ENCODE assay signal across 9 mouse cellular contexts in genomic region chr2:6871281-6872130, GRCm38 (mm10).
DNase-seq lines count a peak whose midpoint lies in the region; ATAC-seq and TF ChIP-seq lines count a peak whose summit lies in the region.
"Had no signal": no experiment of that assay in that cellular context is flagged by ENCODE, and none has a peak within 500 bp of the region (broad histone marks: within the 10 kb centered on the region; RNA-seq: fewer than 3 reads in every experiment).

No protein-coding gene starts in this region.

- peak overlapping the region; percentile 71 for H3K4me2 ChIP-seq in hindbrain, embryonic 14.5 days (replicated peaks)

- H3K27ac ChIP-seq in heart, adult 2 months: peak overlapping the region; percentile 46
- peak overlapping the region; percentile 94 for H3K27ac ChIP-seq in hindbrain, embryonic 14.5 days
- H3K27ac ChIP-seq: macrophage had no signal

- no peak for TF ChIP-seq CTCF in heart, adult 2 months (IDR thresholded peaks at IDR 0.05)

- no peak for TF ChIP-seq POLR2A in heart, adult 2 months (IDR thresholded peaks at IDR 0.05; ENCODE audit: insufficient read depth, low read depth, low read length)

- DNase-seq in heart, adult 2 months: no peak
- DNase-seq in heart, postnatal 4 days: no peak
- DNase-seq in CD4-positive, CD25-positive, alpha-beta regulatory T cell, adult 2 months (ENCODE audit: low read depth, low spot score): peak; percentile 3
- peak; percentile 66 to 69 for DNase-seq in cerebellum, postnatal 14 days
- DNase-seq in hindbrain, embryonic 14.5 days (ENCODE audit: low spot score): no peak
- peak; percentile 38 for DNase-seq in lung, postnatal 14 days
- DNase-seq in frontal cortex, adult 2 months (ENCODE audit: extremely low spot score in 1 of 2, low spot score in 1 of 2): no peak
- no peak for DNase-seq in layer of hippocampus, adult 8-10 months (ENCODE audit: low spot score in 2 of 2)

- H3K27me3 ChIP-seq in heart, adult 2 months (ENCODE audit: control insufficient read depth, insufficient read depth, low read length): 0 out of 2 replicates have a peak, but pooled peaks cover 2% of the 10 kb centered on the region
- no peaks in the 10 kb centered on the region for H3K27me3 ChIP-seq in hindbrain, embryonic 14.5 days (ENCODE audit: control insufficient read depth, insufficient read depth, low read length)

- intact Hi-C loops in heart, adult 2 months (cut with DNase I): loop anchor here (5.0 kb wide), 2 partner anchors 211 to 371 kb away; no protein-coding TSS in a partner anchor

- 0 out of 2 replicates have a peak, but pooled peaks cover 2% of the 10 kb centered on the region for H3K79me2 ChIP-seq in heart, adult 2 months (replicated peaks; ENCODE audit: control insufficient read depth, insufficient read depth, low read length)

- H3K9ac ChIP-seq in heart, adult 2 months (ENCODE audit: low read depth, low read length): peak overlapping the region; percentile 81
- H3K9ac ChIP-seq in hindbrain, embryonic 14.5 days: peak overlapping the region; percentile 98

- peak; percentile 42 for ATAC-seq in hindbrain, embryonic 14.5 days (ENCODE audit: low FRiP score)

- no peaks in the 10 kb centered on the region for H3K9me3 ChIP-seq in hindbrain, embryonic 14.5 days (ENCODE audit: control insufficient read depth, low read length)

- H3K36me3 ChIP-seq in heart, adult 2 months (ENCODE audit: control insufficient read depth, insufficient read depth, low read length): no peaks in the 10 kb centered on the region
- H3K36me3 ChIP-seq in hindbrain, embryonic 14.5 days (replicated peaks; ENCODE audit: control insufficient read depth, insufficient read depth): no peaks in the 10 kb centered on the region

- H3K4me3 ChIP-seq in heart, adult 2 months: peak overlapping the region; percentile 67
- H3K4me3 ChIP-seq in hindbrain, embryonic 14.5 days (replicated peaks; ENCODE audit: low read length): peak overlapping the region; percentile 79

- 8% methylated on average over 40 of the region's 40 CpGs for WGBS in heart, adult 2 months
- WGBS in hindbrain, embryonic 14.5 days: 1% methylated on average over 40 of the region's 40 CpGs

- no peaks in the 10 kb centered on the region for H3K4me1 ChIP-seq in heart, adult 2 months (ENCODE audit: control insufficient read depth, insufficient read depth, low read length)
- peaks cover 63% of the 10 kb centered on the region for H3K4me1 ChIP-seq in hindbrain, embryonic 14.5 days (replicated peaks; ENCODE audit: control insufficient read depth, insufficient read depth, low read length)

- TF ChIP-seq EP300 in heart, adult 2 months (IDR thresholded peaks at IDR 0.05; ENCODE audit: insufficient read depth, low read depth, low read length): no peak

Comparison
In these comparisons a context has a peak if more than half of its experiments do, and no peak if none do; other contexts are left out.
1. DNase-seq: peak in CD4-positive, CD25-positive, alpha-beta regulatory T cell, adult 2 months (single experiment), cerebellum, postnatal 14 days (2 of 2) and lung, postnatal 14 days (single experiment); none in heart, adult 2 months (0 of 2), heart, postnatal 4 days (single experiment), hindbrain, embryonic 14.5 days (single experiment), frontal cortex, adult 2 months (0 of 2) and layer of hippocampus, adult 8-10 months (0 of 2).